Mouse (Mus musculus): ENCODE measurements at regions not wholly inside any gene's neighbourhood (a gene's known extent, or its start where the extent isn't known, plus 50 kb on each side); places are given as distances from the start of the nearest gene placed in this dataset.

DNA sequence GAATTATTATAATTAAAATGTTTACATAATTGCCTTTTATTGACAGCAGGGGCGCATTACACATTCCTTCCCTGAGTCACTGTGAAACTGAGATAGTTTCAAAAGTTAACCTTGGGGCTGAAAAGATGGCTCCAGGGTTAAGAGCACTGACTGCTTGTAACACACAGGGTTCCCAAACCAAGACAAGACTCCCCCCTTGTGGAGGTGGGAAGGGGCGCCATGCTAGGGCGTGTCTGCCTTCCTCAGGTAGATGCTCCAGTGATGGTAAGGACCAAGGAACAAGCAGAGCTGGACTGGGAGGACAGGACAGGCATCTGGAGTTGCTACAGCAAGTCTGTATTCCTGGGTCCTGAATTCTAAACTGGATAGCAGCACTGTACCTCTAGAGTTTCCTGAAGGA lies 351.9 kb downstream of the Tbc1d22a start:
- 85% methylated on average over 3 of the region's 3 CpGs for WGBS
- ATAC-seq (replicated peaks), result no peak
- H3K4me3 ChIP-seq, result no peak overlapping the region
- H3K9ac ChIP-seq, result no peak overlapping the region
- H3K4me2 ChIP-seq, result no peak overlapping the region
- H3K4me1 ChIP-seq, result no peaks in the 10 kb centered on the region
- H3K36me3 ChIP-seq (replicated peaks), result no peaks in the 10 kb centered on the region
- no peak overlapping the region for H3K27ac ChIP-seq
- H3K9me3 ChIP-seq, result no peaks in the 10 kb centered on the region
- H3K27me3 ChIP-seq (replicated peaks), result no peaks in the 10 kb centered on the region

DNA sequence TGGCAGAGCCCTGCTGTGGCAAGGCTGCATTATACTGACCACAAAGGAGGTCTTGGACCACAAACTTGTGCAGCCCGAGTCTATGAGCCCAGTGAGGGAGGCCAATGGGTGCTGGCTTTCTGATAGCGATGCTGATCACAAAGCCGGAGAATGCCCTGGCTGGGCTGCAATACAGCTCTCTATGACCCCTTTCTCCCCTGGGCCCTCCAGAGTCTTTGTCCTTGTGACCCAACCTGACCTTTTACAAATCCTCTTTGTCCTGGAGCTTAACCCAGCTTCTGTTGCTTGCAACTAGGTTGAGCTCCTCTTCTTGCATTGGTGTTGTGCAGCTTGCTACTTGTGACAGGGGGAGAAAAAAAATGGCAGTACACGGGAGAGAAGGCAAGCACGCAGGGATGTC lies 360.1 kb downstream of the Tbc1d22a start:
- no peaks in the 10 kb centered on the region; the same call in 1 of the 2 replicates for H3K27me3 ChIP-seq (replicated peaks)
- H3K4me2 ChIP-seq, result no peak overlapping the region
- H3K9me3 ChIP-seq, result no peaks in the 10 kb centered on the region
- H3K36me3 ChIP-seq (replicated peaks), result no peaks in the 10 kb centered on the region
- no peak overlapping the region for H3K9ac ChIP-seq
- H3K4me3 ChIP-seq, result no peak overlapping the region
- H3K27ac ChIP-seq, result no peak overlapping the region
- H3K4me1 ChIP-seq, result 0 out of 2 replicates have a peak, but pooled peaks cover 3% of the 10 kb centered on the region
- ATAC-seq (replicated peaks), result no peak
- WGBS, result 4% methylated on average over 5 of the region's 5 CpGs

GRCm38 (mm10) chr15:86576666-86577065 lies 362.4 kb downstream of the Tbc1d22a start:
- no peak overlapping the region for H3K27ac ChIP-seq
- H3K4me1 ChIP-seq, result 0 out of 2 replicates have a peak, but pooled peaks cover 3% of the 10 kb centered on the region
- no peak overlapping the region for H3K4me3 ChIP-seq
- H3K4me2 ChIP-seq, result no peak overlapping the region
- WGBS, result 67% methylated on average over 5 of the region's 5 CpGs
- no peak for ATAC-seq (replicated peaks)
- H3K9me3 ChIP-seq, result no peaks in the 10 kb centered on the region
- no peaks in the 10 kb centered on the region for H3K36me3 ChIP-seq (replicated peaks)
- no peak overlapping the region for H3K9ac ChIP-seq
- H3K27me3 ChIP-seq (replicated peaks), result no peaks in the 10 kb centered on the region; the same call in 1 of the 2 replicates

DNA sequence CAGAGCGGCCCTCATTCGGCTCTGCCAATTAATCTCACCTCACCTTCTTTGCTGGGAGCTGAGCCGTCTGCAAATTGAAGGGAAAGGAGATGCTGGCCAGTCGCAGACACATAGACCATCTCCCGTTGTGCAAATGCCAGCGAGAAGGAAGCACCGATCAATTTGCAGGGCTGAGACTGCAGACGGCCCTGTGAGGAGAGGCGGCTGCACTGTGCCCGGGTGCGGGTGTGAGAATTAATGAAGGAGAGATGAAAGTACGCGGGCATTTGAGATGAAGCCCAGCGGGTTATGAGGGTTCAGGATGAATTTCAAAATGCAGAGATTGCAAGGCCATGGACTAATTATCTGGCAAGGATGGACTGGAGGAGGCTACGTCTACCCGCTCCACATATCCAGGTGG lies 364.4 kb downstream of the Tbc1d22a start:
- Histone ChIP-seq H3K27ac (no peak overlapping the region), H3K9me3 (no peaks in the 10 kb centered on the region), H3K27me3 (replicated peaks) (no peaks in the 10 kb centered on the region), H3K4me1 (0 out of 2 replicates have a peak, but pooled peaks cover 3% of the 10 kb centered on the region), H3K9ac (no peak overlapping the region), H3K36me3 (replicated peaks) (no peaks in the 10 kb centered on the region), H3K4me3 (no peak overlapping the region), H3K4me2 (no peak overlapping the region)
- 71% methylated on average over 16 of the region's 16 CpGs for WGBS
- no peak for ATAC-seq (replicated peaks)

DNA sequence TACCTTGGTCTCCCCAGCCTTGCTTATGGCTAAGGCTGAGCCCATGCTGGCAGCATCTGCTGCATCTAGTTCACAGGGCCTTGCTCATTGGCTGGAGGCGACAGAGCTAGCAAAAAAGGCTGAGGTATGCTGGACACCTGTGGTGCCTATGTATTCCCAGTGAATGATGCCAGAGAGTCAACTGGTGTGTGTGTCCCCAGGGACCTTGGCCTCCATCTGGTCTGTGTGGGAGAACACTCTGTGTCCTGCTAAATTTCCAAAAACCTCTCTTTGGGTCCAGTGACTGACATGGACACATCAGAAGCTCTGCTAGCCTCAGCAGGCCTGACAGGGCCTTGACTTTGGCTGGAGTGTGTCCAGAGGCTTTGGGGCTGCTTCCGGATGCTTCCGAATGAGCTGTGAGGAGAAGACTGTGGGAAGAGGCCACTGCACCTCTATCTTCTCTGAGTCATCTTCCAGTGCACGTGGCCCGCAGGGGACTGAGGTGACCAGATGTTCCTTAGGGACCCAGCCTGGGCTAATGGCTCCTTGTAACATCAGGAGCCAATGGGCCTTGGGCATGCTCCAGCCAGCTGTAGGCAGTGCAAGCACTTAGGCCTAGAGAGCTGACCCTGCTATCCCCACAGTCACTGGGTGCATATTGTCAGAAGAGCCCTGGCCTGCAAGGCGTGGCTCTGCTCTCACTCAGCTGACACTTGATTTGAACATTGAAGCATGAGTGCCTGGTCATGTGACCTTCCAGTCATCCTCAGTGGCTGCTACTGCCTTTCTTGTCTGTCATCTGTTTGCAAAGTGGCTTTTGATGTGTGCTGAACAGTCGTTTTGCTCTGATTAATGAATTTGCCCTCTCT lies 368.2 kb downstream of the Tbc1d22a start:
- H3K4me1 ChIP-seq, result no peaks in the 10 kb centered on the region
- H3K27me3 ChIP-seq (replicated peaks), result no peaks in the 10 kb centered on the region
- no peak for ATAC-seq (replicated peaks)
- H3K4me3 ChIP-seq, result no peak overlapping the region
- H3K36me3 ChIP-seq (replicated peaks), result no peaks in the 10 kb centered on the region
- H3K4me2 ChIP-seq, result no peak overlapping the region
- WGBS, result 84% methylated on average over 7 of the region's 7 CpGs
- H3K9ac ChIP-seq, result no peak overlapping the region
- no peak overlapping the region for H3K27ac ChIP-seq
- H3K9me3 ChIP-seq, result no peaks in the 10 kb centered on the region

DNA sequence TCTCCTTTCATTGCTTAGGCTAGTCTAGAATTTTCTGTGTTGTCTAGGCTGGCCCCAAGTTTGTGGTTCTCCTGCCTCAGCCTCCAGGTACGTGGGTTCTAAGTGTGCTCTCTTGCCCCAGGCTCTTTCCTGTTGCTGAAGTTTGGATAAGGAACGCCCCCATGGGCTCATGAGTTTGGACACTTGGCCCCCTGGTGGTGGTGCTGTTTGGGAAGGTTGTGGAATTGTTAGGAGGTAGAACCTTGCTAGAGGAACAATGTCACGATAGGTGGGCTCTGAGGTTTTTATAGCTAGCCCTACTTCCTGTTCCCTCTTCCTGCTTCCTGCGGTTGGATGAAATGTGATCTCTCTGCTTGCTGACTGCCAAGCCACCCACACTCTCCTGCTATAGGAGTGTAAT lies 371.5 kb downstream of the Tbc1d22a start:
- ATAC-seq (replicated peaks), result no peak
- 85% methylated on average over 4 of the region's 4 CpGs for WGBS
- no peaks in the 10 kb centered on the region for H3K4me1 ChIP-seq
- no peak overlapping the region for H3K9ac ChIP-seq
- no peak overlapping the region for H3K4me3 ChIP-seq
- no peaks in the 10 kb centered on the region for H3K9me3 ChIP-seq
- H3K27ac ChIP-seq, result no peak overlapping the region
- no peak overlapping the region for H3K4me2 ChIP-seq
- H3K27me3 ChIP-seq (replicated peaks), result no peaks in the 10 kb centered on the region
- no peaks in the 10 kb centered on the region for H3K36me3 ChIP-seq (replicated peaks)

DNA sequence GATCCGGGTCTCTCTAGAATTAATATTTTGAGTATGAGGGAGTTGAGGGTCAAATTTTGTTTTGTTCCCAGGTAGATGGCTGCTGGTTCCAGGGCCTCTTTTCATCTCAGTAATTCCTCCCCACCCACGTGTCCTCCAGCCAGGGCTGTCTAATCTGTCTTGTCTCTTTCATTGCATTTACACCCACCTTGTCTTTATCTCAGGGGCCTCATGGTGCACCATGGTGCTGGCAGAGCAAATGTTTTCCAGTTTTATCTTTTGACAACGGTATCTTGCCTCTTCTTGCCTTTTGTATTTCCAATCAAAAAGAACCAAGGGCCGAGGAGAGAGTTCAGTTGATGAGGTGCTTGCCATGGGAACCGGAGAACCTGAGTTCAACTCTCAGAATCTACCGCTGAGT lies 372.9 kb downstream of the Tbc1d22a start:
- 74% methylated on average over 6 of the region's 6 CpGs for WGBS
- no peak for ATAC-seq (replicated peaks)

DNA sequence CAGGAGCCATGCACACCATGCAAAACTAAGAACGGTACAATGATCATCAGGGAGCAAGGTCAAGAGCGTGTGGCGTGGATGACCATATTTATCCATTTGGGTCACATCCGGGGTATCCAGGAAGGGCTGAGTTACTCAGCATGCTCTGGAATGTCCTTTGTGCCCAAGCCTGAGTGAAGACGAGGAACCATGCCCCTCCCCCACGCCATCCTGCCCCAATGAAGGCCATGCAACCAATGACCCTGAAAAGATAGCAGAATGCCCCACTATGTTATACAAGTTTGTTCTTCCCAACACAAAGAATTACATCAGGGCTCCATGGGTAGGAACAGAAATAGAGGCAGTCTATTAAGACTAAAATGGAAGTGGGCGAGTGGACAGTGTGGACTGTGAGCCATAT lies 375.8 kb downstream of the Tbc1d22a start:
- Histone ChIP-seq H3K4me3 (no peak overlapping the region), H3K4me2 (no peak overlapping the region), H3K9ac (no peak overlapping the region), H3K36me3 (replicated peaks) (no peaks in the 10 kb centered on the region), H3K27me3 (replicated peaks) (no peaks in the 10 kb centered on the region), H3K27ac (no peak overlapping the region), H3K9me3 (no peaks in the 10 kb centered on the region), H3K4me1 (no peaks in the 10 kb centered on the region)
- ATAC-seq (replicated peaks), result no peak
- WGBS, result 79% methylated on average over 7 of the region's 7 CpGs

More for the DNA sequence above, 372.9 kb downstream of the Tbc1d22a start:
- no peaks in the 10 kb centered on the region for H3K27me3 ChIP-seq (replicated peaks)
- no peaks in the 10 kb centered on the region for H3K36me3 ChIP-seq (replicated peaks)
- H3K4me3 ChIP-seq, result no peak overlapping the region
- no peaks in the 10 kb centered on the region for H3K9me3 ChIP-seq
- no peak overlapping the region for H3K4me2 ChIP-seq
- H3K27ac ChIP-seq, result no peak overlapping the region
- no peaks in the 10 kb centered on the region for H3K4me1 ChIP-seq
- no peak overlapping the region for H3K9ac ChIP-seq

DNA sequence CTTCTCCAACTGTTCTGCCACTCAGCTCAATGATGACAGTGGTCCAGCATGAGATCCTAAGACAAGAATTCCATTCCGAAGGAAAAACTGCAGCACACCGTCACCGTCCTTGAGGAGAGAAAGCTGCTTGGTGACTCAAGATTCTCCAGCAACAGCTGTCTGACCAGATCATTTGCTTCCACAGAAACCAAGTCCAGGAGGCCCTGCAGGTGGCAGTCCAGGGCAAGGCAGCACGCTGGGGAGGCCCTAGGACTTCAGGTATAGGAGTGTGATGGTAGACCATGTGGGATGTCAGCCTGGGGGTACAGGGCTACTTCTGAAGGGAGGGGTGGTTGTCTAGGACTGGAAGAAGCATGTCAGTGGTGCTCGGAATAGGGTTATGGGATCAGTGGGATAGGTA lies 376.6 kb downstream of the Tbc1d22a start:
- Histone ChIP-seq H3K27me3 (replicated peaks) (no peaks in the 10 kb centered on the region), H3K4me3 (no peak overlapping the region), H3K27ac (no peak overlapping the region), H3K36me3 (replicated peaks) (no peaks in the 10 kb centered on the region), H3K9me3 (no peaks in the 10 kb centered on the region), H3K4me2 (no peak overlapping the region), H3K9ac (no peak overlapping the region), H3K4me1 (no peaks in the 10 kb centered on the region)
- ATAC-seq (replicated peaks), result no peak
- 72% methylated on average over 5 of the region's 5 CpGs for WGBS

DNA sequence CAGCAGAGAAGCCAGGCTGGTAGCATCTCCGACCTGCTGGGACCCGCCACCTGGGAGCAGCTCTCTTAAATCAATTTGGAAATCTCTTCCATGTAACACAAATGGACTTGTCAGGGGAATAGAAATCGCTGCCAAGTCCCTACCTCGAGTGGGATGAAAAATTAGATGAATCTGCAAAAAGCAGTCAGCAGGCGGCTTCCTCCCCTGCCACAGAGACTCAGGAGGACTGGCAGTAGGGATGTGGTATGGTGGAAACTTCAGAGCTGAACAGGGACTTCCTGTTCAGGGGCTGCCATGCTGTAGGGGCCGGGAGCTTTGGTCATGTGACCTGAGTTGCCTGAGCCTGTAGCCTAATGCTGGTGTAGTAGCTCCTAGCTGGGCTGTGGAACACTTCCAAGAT lies 379.1 kb downstream of the Tbc1d22a start:
- no peak overlapping the region for H3K4me3 ChIP-seq
- no peak overlapping the region for H3K4me2 ChIP-seq
- no peak for ATAC-seq (replicated peaks)
- H3K9me3 ChIP-seq, result no peaks in the 10 kb centered on the region
- H3K27me3 ChIP-seq (replicated peaks), result no peaks in the 10 kb centered on the region
- H3K4me1 ChIP-seq, result peaks cover 6% of the 10 kb centered on the region; the same call in 1 of the 2 replicates
- H3K9ac ChIP-seq, result no peak overlapping the region
- H3K36me3 ChIP-seq (replicated peaks), result no peaks in the 10 kb centered on the region
- no peak overlapping the region for H3K27ac ChIP-seq
- WGBS, result 61% methylated on average over 6 of the region's 6 CpGs

DNA sequence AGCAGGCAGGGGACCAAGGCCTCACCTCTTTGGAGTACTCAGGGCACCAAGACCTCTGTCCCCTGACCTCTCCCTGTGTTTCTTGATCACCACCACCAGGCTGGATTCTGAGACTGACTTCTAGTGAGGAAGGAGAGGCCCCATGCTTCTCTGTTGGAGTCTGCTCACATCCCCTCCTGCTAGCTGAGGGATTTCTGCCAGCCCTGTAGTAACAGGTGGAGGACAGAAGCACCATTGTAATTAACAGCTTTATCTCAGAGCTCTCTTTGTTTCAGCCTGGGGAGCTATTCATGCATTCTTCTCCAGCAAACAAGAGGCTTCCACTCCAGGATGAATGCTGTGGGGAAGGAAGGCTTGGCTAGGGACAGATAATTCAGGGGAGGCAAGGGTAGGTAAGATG lies 392.2 kb downstream of the Tbc1d22a start:
- no peaks in the 10 kb centered on the region for H3K27me3 ChIP-seq (replicated peaks)
- no peaks in the 10 kb centered on the region for H3K9me3 ChIP-seq
- ATAC-seq (replicated peaks), result no peak
- H3K36me3 ChIP-seq (replicated peaks), result no peaks in the 10 kb centered on the region
- no peak overlapping the region for H3K4me2 ChIP-seq
- peaks cover 5% of the 10 kb centered on the region; the same call in 1 of the 2 replicates for H3K4me1 ChIP-seq
- no peak overlapping the region for H3K27ac ChIP-seq
- H3K4me3 ChIP-seq, result no peak overlapping the region
- H3K9ac ChIP-seq, result no peak overlapping the region

- 82% methylated on average over 6 of the region's 6 CpGs for WGBS
- H3K4me3 ChIP-seq, result no peak overlapping the region
- peaks cover 5% of the 10 kb centered on the region; the same call in 1 of the 2 replicates for H3K4me1 ChIP-seq
- no peaks in the 10 kb centered on the region for H3K27me3 ChIP-seq (replicated peaks)
- no peak overlapping the region for H3K27ac ChIP-seq
- H3K9me3 ChIP-seq, result no peaks in the 10 kb centered on the region
- no peak for ATAC-seq (replicated peaks)
- no peaks in the 10 kb centered on the region for H3K36me3 ChIP-seq (replicated peaks)
- no peak overlapping the region for H3K4me2 ChIP-seq
- no peak overlapping the region for H3K9ac ChIP-seq
Observed at GRCm38 (mm10) chr15:86609692-86610091, 395.4 kb downstream of the Tbc1d22a start.

DNA sequence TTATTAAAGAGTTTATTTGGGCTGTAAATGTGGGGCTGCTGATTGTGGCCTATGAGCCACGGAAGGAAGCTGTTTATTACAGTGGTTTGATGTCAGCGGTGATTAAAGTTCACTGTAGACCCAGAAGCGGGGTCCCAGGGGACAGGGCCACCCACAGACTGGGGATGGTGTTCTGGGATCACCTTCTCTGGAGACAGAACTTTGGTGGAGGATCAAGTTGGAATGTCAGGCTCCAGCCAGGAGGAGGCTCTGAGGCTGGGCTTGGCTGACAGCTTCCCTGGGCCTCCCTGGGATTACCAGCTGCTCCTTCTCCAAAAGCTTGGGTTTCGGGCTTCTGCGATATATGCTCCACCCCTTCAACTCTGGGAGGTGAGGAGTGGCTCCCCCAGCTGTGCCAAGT lies 417.1 kb downstream of the Tbc1d22a start:
- no peak for ATAC-seq (replicated peaks)
- Histone ChIP-seq H3K36me3 (replicated peaks) (no peaks in the 10 kb centered on the region), H3K4me3 (no peak overlapping the region), H3K27ac (no peak overlapping the region), H3K27me3 (replicated peaks) (no peaks in the 10 kb centered on the region), H3K9me3 (no peaks in the 10 kb centered on the region), H3K4me1 (no peaks in the 10 kb centered on the region), H3K4me2 (no peak overlapping the region), H3K9ac (no peak overlapping the region)
- 76% methylated on average over 5 of the region's 5 CpGs for WGBS

Data from midbrain, embryonic 15.5 days (tissue).